Mouse (Mus musculus) left cerebral cortex, adult 2 months (tissue): ENCODE measurements around the gene Eya4. TPM values are rescaled to one million over a fixed set of nuclear protein-coding genes. Genes with fewer than 3 reads are reported as not detected.

Experiments
- DNase-seq, 2 experiments: peaks; one replicate each; pipeline ENCODE4 v3.0.0; 2021 to 2022; ENCODE audit warnings: low spot score in 2 of 2, mixed read lengths in 1 of 2; ENCODE audit errors: extremely low spot score in 1 of 2
- H3K27ac ChIP-seq: fragments of 200-600 bp; 2 replicates; pipeline ENCODE4 v1.8.1; 2022
- H3K4me3 ChIP-seq: fragments of 200-600 bp; 2 replicates; pipeline ENCODE4 v1.8.1; 2022
- CTCF ChIP-seq: fragments of 200-600 bp; IDR thresholded peaks from 2 replicates; pipeline ENCODE4 v1.8.1; 2022; ENCODE audit warnings: antibody characterized with exemption, mild to moderate bottlenecking, moderate library complexity
- intact Hi-C: fragments of 180-260 bp; cut with DNase I; formaldehyde crosslinking; loops from one replicate; pipeline ENCODE4 v1.15.1; 2025
- long read RNA-seq, 2 experiments: library from polyadenylated mRNA; stranded (forward); transcript quantifications; one replicate each; pipeline ENCODE4 v2.0.0; 2021; ENCODE audit warnings: borderline mapping rate in 2 of 2
- total RNA-seq, 2 experiments: library from RNA; stranded (reverse); gene quantifications; 2 replicates each; pipeline ENCODE4 v1.2.3; 2021

Eya4 gene
- 1 to 10 TPM; 5.1 to 5.3 TPM for total RNA-seq
- long read RNA-seq, experiment 1, partial matches to known transcripts, result 1 of 1 reads
- long read RNA-seq, experiment 1, other reads (novel, unspliced or antisense), result 0 of 1 reads
- long read RNA-seq, experiment 2, result 0 reads

DNA sequence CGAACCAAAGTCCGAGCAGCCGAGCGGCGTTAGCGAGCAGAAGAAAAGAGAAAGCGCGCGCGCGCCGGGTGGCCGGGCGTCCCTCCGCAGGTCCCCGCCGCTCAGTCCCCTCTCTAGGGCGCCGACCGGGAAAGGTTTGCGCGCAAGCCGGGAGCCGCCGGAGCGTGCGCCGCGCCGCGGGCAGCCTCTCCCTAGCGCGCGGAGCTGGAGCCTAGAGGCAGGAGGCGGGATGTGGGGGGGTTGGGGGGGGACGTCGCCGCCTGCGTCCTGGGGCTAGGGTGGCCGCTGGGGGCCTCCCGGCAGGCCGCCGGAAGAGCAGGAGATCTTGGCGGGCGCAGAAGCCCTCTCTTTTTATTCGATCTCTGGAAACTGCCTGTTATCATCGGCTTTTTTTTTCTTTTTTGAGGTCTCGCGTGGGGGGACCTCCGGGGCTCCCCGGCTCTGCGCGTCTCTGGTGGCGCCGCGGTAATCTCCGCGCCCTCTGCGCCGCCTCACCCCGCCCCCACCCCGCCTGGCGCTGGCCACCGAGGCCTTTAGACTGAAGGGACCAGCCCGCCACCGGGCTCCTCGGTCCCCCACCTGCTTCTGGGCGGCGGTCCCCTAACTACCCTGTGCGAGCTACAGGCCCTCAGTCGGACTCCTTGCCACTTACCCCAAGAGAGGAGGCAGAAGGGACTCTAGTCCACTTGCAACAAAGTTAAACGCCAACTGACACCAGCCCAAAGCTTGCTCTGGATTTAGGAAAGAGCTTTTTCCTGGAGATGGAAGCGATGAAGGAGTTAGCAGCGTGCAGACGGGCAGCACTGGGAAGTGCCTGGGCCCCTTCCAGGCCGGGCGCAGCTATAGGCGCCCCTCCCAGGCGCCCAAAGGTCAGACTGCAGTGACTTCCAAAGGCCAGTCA, at the start of gene Eya4:
Eya4 (minus strand) TSS at position 776 of the 901 bp plus-strand sequence.
- intact Hi-C loops, result loop anchor here (1.0 kb wide), 1 partner anchor 259 kb away; no protein-coding TSS in a partner anchor
- Histone ChIP-seq H3K27ac (no peak within 1 kb of the TSS), H3K4me3 (peak within 1 kb of the TSS; percentile 59)
- peak; percentile 43 to 49 for DNase-seq
- TF ChIP-seq CTCF, result no peak

DNA sequence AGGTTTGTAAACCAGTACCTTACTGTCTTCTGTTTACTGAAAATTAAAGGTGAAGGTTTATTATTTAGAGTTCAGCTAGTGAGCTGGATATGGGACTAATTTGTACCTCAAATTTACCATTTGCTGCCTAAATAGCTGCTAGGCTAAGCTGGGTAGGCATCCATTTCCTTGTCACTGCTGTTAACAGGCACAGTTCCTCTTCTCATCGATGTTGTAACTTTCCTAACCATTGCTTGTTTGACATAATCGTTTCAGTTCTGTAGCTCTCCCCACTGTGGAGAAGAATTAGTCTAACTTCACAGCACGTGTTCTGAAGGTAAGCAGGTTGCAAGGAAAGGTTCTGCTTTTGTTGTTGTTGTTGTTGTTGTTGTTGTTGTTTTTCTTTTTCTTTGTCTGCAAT, 44.8 kb upstream of the Eya4 start:
- intact Hi-C loops, result no loop called here
- no peak overlapping the region for H3K27ac ChIP-seq

DNA sequence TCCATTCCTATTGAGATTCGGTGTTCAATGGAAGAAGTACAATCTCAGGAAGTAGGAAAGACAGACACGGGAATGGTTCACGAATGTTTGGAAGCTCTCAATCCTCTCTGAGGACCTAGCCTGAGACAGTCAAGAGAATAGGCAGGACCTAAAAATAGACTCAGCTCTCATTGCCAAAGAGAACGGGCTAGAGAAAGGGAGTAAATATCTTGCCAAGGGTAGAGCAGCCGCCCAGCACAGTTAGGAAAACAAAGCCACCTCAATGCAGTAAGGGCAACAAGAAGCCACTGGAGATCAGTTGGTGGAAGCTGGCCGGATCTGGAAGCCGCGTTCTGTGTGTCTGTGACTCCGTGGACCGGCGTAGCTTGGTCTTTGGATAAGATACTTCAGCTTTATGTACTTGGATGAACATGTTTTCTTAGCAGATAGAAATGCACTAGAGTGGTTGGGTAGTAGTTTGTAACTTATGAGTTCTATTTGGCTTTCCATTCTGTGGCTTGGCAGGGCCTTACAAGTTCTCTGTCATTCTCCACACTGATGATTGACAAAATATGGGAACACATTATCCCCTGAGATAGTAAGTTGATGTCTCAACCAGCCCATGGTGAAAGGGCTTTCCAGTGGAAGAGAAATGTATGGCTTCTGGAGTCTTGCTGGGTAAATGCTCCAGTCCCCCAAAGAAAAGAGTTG, 44.1 kb upstream of the Eya4 start:
- no peak for TF ChIP-seq CTCF
- Histone ChIP-seq H3K27ac (no peak overlapping the region), H3K4me3 (no peak overlapping the region)
- intact Hi-C loops, result no loop called here
- DNase-seq, result no peak

More for the DNA sequence above, 44.8 kb upstream of the Eya4 start:
- DNase-seq, result no peak
- no peak for TF ChIP-seq CTCF
- no peak overlapping the region for H3K4me3 ChIP-seq

GRCm38 (mm10) chr10:23394152-23394551, 43.6 kb upstream of the Eya4 start:
- no peak for DNase-seq
- intact Hi-C loops, result no loop called here
- Histone ChIP-seq H3K4me3 (no peak overlapping the region), H3K27ac (no peak overlapping the region)
- TF ChIP-seq CTCF, result no peak

DNA sequence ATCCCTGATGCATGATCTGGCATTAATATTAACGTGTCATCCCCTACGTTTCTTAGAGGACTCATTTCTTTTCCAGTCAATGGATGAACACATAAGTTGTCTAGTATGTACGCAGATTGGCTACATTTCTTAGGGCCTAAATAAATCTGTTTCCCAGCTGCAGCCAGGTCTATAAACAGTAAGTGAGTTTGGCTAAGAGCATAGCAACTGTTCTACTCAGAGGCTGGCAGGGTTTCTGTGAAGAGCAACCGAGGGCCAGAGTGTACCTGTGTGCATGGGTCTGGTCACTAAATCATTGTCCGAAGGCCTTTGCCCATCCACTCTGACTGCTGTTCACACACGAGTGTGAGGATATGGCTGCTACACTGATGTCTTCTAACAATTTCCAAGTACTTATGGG, 13.3 kb upstream of the Eya4 start:
- TF ChIP-seq CTCF, result no peak
- no peak for DNase-seq
- Histone ChIP-seq H3K27ac (no peak overlapping the region), H3K4me3 (no peak overlapping the region)
- intact Hi-C loops, result no loop called here

DNA sequence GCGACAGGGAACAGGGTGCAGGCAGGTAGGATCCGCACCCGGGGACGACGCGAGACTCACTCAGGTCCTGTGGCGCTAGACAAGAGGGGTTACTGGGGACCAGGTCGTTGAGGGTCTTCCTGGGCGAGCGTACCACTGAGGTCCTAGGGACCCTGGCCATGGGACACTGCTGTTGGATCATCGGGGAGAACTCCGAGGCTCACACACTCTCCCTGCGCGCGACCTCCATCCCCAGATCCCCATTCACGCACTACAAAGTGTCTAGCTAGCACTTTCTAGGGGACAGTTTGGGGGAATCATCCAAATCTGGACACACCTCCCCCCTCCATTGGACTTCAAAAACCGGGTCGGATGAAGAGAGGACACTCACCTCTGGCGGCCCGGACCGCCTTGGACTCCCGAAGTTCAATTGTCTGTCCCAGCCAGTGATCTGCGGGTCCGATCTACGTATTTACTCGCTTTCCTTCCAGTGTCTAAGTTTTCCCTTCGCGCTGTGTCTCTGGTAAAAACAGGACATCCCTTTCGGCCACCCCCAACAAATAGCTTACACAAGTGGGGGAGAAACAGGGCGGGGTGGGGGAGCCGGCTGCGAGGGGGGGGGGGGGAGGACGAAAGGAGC, 1.1 kb downstream of the Eya4 start:
- TF ChIP-seq CTCF, result no peak
- peak overlapping the region; percentile 59 for H3K4me3 ChIP-seq
- no peak overlapping the region for H3K27ac ChIP-seq
- intact Hi-C loops, result loop anchor here (1.0 to 10.0 kb wide), 4 partner anchors 205 to 1197 kb away; no protein-coding TSS in a partner anchor
- DNase-seq, result no peak

DNA sequence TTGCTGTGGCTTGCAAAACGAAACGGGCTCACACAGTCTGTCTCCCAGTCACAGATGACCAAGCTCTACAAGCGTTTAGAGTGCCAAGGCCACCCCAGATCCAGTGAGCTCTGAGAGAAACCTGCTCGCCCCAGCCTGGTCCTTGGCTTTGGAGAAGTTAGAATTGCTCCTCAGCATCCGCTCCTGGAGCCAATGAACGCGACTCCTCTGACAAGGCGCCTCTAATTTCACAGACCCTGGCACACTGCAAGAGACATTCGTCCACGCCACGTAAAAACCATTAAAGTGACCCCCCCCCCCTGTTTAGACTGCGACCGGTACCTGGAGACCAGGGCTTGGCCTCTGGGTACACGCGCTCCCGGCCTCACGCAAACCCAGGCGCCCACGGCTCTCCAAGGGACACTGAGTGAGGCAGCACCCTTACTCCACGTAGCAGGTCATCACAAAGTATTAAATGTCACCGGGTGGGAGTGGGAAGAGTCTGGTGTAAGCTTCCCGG, 1.6 kb downstream of the Eya4 start:
- peak overlapping the region; percentile 59 for H3K4me3 ChIP-seq
- intact Hi-C loops, result loop anchor here (5.0 to 10.0 kb wide), 3 partner anchors 204 to 1197 kb away; no protein-coding TSS in a partner anchor
- no peak for TF ChIP-seq CTCF
- no peak for DNase-seq
- no peak overlapping the region for H3K27ac ChIP-seq

- Histone ChIP-seq H3K27ac (no peak overlapping the region), H3K4me3 (peak overlapping the region; percentile 59)
- no peak for TF ChIP-seq CTCF
- DNase-seq, result peak in 1 of 2 experiments; percentile 14
- intact Hi-C loops, result loop anchor here (5.0 to 10.0 kb wide), 3 partner anchors 203 to 1196 kb away; no protein-coding TSS in a partner anchor
These were observed 2.3 kb downstream of the Eya4 start for GRCm38 (mm10) chr10:23348101-23348892.

DNA sequence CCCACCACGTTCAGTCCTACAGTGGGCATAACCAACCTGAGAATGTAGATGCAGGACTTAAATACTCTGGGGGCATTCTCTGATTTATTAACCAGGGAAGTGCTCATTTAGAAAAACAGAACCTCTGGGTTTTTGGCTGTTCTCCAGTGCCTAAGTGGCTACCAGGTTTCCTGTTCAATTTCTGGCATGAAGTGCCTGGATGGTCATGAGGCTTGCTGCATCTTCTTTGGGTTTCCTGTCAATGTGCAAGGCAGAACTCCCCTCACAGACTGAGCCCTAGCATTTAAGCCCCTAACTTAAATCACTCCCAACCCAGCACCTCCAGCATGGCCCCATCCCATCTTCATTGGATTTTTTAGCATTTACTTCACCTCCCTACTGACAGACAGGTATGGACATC, 13.3 kb downstream of the Eya4 start:
- Histone ChIP-seq H3K27ac (no peak overlapping the region), H3K4me3 (no peak overlapping the region)
- DNase-seq, result no peak
- intact Hi-C loops, result no loop called here
- TF ChIP-seq CTCF, result no peak

DNA sequence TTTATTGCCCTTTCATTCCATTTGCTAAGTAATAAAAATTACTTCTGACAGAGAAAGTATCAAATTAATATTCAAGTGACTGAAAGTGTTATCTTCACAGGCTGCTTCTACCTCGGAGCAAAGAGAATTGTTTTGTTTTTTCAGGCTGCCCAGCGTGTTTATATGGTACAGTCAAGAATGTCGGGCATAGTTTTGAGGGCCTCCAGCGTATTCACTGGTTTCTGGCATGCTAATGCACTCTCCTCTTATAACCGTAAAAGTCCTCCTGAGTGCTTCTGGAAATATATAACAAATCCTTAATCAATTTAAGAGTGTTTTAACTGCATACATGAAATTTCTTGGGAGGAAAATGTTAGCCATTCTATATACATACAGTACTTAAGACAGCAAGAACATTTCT, 17.8 kb downstream of the Eya4 start:
- no peak for DNase-seq
- no peak overlapping the region for H3K27ac ChIP-seq
- intact Hi-C loops, result no loop called here
- no peak for TF ChIP-seq CTCF
- H3K4me3 ChIP-seq, result no peak overlapping the region

DNA sequence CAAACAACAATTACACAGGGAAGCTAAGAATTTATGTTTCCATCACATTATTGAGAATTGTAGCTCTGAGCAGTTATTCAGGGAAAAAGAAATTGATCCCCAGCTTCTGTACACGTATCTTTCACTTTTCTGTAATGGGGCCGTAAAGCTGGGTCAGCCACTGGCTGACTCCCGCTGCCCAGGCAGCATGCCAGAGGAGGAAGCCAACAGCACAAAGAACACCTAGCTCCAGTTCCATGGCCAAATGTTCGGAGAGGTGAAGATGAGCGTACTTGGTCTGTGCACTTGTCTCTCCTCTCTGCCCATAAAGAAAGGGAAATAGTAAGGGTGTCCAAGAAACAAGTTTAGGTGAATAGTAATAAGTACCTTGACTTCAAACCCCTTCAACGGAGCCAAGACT, 22.9 kb downstream of the Eya4 start:
- H3K27ac ChIP-seq, result no peak overlapping the region
- TF ChIP-seq CTCF, result no peak
- H3K4me3 ChIP-seq, result no peak overlapping the region
- no peak for DNase-seq
- intact Hi-C loops, result no loop called here
